Mouse (Mus musculus): ENCODE data around the gene Clstn2.

The Clstn2 gene

DNA sequence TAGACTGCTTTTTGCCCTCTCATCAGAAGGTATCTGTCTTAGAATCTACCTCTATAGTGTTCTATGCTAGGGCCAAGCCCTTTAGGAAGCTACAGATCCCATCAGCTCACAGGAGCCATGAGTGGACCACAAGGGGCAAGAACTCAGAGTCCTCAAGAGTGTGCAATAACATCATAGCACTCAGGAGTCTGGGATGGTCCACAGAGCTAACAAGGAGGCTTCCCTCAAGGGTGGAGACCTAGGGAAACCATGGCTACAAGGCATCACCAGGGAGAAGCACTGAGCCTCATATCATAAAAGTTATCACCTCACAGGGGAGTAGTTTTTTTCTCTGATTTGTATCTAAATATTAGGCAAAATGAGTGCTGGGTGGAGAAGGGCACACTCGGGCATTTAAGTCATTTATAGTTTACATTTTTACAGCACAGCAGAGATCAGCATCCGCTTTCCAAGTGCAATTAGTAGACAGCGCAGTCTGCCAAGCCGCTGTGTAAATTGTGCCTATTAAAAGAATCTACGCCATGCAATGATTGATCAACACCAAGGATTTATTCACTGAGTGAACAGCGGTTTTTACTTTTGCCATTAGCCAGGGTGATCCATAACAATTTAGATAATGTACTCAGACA lies 82.5 kb downstream of the Clstn2 start:
- WGBS, result 68% methylated on average over 6 of the region's 6 CpGs

DNA sequence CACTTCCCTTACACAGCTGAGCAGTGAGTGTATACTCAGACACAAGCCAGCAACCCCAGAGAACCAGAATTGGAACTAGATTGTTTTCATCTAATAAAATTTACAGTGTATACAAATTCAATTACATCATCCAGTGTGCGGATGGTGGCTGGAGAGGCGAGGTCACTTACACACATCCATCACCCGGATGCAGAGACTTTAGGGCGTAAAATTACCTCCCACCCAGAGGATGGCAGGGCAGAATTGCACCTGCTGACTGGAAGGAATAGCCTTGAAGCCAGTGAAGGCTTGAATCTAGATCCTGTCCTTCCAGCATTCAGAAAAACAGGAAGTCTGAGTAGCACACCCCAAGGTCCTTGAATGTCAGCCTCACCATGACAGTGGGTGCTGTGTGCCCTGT lies 113.7 kb downstream of the Clstn2 start:
- 90% methylated on average over 4 of the region's 4 CpGs for WGBS

DNA sequence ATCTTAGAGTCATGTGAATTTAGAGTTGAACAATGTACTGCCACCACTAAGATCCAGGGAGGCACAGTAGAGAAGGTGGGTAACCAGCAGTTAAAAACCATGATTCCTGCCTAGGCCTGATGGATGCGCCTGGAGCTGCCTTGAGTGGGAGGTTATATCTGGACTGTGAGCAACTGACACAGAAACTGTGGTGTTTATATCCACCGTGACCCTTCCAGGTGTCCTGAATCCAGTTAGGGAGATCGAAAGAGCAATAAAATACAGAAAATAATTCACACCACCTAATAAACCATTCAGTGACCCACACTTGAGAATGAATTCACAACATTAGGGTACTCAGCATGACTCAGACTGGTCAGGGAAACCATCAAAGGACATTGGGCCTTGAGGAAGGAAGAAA lies 141.6 kb downstream of the Clstn2 start:
- 73% methylated on average over 3 of the region's 3 CpGs for WGBS

DNA sequence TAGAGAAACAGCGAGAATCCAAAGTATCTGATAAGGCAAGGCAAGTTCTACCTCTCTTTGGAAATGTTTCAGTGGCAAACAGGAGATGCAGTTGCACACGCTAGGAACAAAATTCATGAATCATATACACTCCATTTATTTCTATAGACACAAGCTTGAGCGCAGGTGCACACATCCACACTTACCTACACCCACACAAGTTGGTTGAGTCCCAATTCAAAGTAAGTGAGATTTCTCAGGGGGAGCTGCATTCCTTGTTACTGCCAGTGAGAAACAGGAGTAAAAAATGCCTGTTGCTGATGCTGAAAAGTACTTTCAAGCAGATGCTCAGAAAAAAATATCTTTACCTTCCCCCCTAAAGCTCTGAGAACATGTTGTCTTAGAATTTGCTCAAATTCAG lies 149.6 kb downstream of the Clstn2 start:
- WGBS, result 46% methylated on average over 3 of the region's 3 CpGs

DNA sequence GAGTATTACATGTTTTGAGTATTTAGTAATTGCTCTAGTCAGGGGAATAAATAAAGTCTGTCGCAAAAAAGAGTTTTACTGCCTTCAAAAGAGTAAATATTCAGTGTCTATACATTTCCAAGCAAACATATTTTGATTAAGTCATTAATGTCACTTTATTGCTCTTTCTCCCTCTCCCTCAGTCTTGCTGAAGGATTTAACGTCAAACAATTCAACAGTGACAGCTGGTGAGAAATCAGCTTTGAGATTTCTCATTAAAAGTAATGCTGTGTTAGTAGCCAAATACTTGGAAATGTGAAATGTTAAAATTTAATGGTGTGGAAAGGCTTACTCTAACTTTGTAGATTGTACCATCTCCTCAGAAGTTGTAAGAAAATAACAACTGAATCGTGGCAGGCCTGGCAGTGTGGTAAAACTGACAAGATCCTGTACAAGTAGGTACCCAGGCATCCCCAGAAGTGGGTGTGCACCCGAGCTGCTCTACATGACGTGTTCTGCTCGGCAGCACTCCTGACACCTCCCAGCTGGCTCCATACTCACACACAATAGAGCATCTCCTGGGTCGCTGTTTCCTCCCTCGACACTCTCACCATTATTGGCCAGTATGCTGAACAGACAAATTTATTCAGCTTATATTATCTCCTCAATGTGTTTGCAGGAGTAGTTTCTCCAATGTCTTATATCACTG lies 165.8 kb downstream of the Clstn2 start:
- WGBS, result 56% methylated on average over 8 of the region's 8 CpGs

DNA sequence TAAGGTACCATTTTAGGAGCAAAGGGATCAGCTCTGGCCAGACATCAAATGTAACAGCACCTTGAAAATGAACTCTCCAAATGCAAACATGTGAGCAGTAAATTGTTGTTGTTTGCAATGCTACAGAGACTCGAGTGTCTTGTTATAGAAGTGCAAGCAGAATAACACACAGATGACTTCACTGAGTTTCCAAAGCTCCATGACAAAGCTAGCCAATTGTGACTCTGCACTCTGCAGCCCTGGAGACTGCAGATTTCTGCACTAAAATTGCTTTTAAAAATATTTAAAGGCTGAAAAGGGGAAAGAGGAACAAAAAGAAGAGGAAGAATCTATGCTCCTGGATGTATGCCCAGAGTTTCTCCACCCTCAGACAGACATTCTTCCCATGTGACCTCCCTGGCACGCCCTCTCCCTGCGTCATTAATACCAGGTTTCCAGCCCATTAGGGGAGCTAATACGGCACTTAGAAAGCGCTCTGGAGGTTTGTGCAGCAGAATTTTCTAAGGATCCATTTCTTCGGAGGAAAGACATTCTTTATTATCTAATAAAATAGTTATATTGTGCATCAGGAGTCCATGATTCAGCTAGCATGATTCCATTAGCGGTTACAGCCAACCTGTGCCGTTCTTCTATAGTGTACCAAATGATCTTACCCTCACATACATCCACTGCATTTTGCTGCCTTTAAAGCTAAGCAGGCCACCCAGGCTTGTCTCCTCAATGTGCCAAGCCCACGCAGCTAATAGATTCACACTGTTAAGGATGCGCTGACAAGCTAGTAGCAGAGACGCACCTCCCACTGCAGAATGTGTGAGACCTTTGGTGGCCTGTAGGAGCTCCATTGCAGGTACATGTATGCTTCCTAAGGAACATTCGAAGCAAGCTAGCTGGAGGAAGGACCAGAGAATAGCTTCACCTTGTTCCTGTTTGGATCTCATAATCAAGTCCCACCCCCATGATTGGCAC lies 184.8 kb downstream of the Clstn2 start:
- 48% methylated on average over 12 of the region's 12 CpGs for whole genome bisulfite sequencing

DNA sequence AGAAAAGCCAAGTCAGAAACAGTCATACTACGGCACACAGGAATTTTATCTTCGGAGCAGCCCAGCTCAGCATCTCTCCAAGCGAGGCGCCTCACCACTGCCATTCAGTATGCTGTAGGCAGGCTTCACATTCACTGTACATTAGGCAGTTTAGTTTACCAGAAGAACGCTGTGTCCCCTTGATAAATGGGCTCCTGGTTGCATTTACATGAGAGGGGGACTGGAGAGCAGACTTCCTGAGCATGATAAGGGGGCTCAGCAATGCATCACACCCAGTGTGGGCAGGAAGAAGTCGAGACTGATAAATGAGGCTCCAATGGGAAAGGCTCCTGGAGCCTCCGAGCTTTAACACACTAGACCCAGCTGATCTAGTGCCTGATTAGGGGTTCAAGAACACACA lies 190.9 kb downstream of the Clstn2 start:
- 81% methylated on average over 7 of the region's 7 CpGs for WGBS

DNA sequence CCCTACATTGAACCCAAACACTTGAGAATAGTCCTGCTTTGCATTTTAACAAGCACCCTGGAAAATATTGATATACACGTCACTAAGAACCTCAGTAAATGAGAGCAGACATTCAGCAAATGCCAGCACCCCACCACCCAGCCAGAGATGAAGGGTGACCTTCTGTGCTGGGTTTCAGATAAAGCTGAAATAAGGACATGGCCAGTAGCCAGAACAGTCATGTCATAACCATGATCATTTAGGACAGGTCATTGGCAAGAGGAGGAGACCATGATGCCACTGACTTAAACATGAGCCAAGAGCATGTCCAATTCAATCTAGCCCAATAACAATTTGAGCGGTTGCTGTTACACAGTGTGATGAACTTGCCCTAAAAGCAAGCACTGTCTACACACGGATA lies 201.8 kb downstream of the Clstn2 start:
- 85% methylated on average over 3 of the region's 3 CpGs for WGBS

DNA sequence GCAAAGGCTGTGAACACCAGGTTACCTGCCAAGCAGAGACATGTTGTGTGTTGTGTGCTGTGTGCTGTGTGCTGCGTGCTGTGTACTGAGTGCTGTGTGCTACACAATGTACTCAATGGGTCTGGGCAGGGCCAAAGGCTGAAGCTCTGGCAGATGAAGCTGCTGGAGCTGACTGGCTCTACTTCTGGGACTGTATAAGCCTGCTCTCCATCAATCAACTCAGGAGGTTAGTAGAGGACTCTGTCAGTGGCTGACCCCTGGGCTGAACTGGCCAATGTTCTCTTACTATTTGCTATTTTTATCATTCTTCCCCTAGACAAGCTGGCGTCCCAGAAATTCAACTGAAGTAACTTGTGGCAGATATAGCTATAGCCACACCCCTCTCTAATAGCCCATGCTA lies 203.1 kb downstream of the Clstn2 start:
- WGBS, result 71% methylated on average over 2 of the region's 2 CpGs

DNA sequence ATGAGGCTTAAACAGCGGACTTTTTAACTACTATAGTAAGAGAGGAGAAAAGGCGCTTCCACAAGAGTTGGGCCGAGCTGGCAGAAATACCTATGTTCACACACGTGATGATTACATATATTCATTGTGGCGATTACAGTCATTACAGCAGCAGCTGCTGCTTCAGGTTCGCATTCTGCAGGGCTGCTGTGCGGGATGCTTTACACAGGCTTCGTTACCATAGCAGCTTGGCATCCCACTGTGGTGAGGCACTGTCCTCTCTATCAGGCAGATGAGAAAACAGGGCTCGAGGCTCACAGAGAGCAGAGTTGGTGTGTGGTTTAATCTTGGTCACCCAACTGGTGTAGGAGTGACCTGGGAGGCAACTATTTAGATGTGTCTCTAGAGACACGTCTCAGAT lies 205.3 kb downstream of the Clstn2 start:
- WGBS, result 59% methylated on average over 10 of the region's 10 CpGs

DNA sequence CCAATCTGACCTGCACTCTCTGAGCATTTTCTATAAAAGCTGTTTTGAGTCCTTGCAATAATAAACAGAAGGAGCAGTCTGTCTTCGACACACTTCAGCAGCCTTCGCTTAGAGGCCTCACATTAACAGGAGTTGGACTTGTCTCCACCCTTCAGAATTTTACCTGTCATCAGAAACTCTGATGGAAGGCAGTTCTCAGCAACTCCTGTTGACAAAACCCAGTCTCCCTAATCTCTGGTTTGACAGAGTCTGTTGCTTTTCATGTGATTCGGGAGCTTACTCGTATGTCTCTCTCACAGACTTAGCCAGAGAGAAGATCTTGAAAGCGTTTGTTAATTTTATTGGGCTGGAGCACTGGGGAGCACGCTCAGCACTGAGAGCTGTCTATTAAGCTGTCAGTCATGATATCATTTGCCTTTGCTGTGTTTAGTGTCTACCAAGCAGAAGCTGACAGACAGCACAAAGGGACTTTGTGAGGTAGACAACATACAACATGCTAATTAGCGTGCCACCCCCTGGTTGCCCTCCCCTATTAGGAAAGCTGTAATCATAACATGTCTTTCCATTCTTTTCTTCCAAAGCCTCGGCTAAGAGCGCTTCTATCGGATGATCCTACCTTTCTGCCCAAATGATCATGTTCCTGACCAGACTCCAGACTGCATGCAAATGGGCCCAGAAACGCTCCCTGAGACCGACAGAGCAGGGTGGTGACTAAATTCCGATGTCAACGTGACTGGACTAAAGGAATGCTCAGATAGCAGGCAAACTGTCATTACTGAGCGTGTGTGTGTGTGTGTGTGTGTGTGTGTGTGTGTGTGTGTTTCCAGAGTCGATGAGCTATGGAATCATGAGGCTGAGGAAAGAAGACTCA lies 206.7 kb downstream of the Clstn2 start:
- 73% methylated on average over 16 of the region's 16 CpGs for WGBS

DNA sequence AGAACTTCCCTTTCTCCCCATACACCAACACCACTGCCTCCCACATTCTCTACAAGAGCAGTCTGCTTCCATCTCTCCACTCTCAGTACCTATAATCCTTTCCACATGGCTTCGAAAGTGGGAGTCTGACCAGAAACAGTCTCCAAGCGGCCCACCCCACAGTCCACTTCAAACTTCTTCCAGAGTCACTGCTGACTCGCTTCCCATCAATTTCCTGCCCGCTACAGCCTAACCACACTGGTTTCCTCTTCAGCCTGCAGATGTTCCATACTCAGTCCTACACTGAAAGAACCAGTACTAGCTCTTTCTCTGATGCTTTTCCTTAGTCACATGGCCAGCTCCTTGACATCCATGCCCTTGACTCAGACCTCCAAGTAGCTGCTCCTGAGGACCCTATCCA lies 215.9 kb downstream of the Clstn2 start:
- 64% methylated on average over 4 of the region's 4 CpGs for WGBS

DNA sequence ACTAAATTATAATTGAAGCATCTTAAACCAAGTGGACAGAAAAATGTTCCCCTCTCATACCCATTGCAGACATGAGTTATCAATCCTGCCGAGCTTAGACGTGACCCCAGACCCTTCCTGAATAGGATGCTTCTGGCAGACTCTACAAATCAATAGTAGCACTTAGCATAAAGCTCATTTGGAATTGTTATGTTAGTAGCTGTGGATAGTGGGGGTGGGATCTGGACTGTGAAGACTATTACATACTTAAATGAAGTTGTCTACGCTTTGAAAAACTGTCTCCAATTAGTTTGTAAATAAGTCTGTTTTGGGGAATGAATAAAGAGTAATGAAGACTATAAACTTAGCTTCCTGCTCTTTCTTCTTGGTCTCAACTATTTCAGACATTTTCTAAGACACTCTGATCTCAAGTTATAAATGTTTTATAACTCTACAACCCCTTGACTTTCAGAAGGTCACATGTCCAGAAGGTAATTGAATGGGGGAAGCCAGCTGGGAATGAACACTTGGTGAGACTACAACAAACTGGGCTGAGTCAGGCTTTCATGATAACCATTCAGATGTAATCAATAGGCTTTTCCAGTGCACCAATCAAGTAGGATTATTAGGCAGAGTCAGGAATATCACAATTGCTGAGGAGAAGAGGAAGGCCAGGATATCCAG lies 216.7 kb downstream of the Clstn2 start:
- 76% methylated on average over 3 of the region's 3 CpGs for WGBS

DNA sequence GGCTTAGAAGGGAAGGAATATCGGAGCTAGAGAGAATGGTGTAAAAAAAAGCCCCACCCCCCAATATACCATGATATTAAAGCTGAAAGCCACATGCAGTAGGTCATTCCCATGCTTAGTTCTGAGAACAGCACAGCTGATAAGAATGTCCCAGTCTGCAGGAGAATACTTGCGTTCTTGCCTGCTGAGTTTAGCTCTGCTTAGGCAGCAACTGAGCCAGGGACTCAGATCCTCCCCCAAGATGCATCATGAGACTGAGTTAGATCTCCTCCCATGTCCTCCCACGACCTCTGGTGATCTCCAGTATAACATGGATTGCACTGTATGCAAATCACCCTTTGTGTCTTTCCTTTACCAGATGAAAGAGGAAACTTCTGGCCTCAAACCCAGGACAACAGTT lies 219.8 kb downstream of the Clstn2 start:
- WGBS, result 38% methylated on average over 3 of the region's 3 CpGs

DNA sequence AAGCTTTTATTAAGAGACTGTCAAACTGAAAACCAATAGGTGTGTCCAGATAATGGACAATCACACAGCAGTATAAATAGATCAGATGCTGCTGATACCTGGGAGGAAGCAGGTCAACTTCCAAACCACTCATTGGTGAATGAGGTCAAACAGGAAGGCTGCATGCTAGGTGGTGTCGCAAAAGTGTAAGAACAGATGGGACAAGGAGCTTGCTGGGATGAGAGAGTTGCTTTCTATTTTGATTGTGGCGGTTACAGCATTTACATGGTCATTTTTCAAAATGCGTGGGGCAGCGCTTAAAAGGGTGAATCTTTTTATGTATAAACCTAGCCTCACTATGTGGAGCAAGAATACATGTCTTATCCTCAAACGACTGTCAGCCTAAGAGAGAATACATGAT lies 225.9 kb downstream of the Clstn2 start:
- 49% methylated on average over 5 of the region's 5 CpGs for WGBS

DNA sequence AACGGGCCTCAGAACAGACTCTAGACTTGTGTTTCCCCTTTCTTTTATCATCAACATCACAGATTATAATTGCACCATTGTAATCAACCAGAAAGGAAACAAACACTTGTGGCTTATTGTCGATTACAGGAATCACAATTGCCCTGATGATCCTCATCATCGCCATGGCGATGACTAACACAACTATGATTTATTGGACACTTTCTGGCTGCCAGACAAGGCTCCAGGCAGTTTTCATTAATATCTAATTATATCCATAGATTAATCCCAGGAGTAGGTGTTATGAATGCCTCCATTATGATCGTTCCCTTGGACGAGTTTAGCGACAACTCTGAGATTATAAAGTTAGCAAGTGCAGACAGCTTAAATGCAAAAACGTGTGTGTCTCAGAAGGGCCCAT lies 239.3 kb downstream of the Clstn2 start:
- 51% methylated on average over 8 of the region's 8 CpGs for WGBS

DNA sequence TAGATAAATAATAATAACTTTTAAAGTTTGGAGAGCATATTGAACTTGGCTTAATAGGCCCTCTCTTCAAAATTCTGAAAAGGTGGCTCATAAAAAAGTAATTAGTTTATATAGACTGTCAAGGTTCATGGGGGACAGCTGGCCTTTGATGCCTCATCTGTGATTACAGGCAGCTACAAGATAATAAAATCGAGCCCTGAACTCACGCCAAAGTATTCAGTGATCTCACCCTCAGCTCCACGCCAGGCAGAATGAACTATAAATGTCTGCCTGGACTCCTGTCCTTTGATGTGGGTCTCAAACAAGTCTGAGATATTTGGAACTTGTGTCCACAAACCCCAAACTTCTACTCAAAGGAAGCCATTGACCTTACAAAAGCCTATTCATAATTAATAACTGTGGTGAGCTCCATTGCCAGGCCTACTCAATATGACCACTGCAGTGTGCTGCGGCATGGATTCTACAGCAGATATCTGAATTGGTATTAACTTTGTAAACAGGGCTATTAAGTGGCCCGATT lies 244.8 kb downstream of the Clstn2 start:
- 84% methylated on average over 5 of the region's 5 CpGs for WGBS

DNA sequence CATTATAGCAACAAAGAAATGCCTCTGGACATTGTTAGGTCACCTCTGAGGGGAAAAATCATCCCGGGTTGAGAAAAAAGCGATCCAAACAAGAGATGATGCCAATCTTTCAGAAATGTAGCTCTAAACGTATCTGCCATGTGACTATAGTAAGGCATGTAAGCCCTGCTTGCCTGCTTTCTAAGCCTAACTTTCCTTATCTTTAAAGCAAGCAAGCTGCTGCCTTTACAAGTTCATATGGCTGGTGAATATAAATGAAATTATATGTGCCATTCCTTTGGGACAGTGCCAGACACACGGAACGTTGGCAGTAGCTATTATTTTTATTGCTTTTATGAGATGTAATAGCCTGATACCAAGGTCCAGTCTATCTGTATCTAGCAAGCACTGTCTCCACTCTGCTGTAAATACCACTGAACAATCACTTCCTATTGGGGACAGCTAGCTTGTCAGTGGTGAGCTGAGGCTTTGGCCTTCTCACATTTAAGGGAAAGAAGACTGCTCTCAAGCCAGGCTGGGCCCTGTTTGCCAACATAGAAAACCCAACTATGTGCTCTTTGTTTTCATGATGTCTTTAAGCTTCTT lies 252.9 kb downstream of the Clstn2 start:
- 58% methylated on average over 5 of the region's 5 CpGs for WGBS

DNA sequence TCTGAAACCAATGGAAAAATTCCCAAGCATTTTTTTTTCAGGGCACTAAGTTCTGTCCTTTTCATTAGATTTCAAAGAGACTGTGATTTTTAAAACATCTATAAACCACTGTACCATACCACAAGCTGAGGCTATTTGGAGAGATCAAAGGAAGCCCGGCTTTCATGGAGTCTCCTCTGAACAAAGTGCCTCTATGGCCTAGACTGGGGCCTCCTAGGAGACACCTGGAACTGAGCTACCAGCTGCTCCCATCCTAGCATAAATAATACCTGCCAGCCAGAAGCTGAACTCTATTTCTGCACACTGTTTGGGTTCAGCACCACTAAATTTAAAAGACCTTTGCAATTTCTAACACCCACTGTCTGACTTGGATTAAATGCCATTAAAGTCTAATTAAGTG lies 257.2 kb downstream of the Clstn2 start:
- 78% methylated on average over 1 of the region's 1 CpGs for WGBS

DNA sequence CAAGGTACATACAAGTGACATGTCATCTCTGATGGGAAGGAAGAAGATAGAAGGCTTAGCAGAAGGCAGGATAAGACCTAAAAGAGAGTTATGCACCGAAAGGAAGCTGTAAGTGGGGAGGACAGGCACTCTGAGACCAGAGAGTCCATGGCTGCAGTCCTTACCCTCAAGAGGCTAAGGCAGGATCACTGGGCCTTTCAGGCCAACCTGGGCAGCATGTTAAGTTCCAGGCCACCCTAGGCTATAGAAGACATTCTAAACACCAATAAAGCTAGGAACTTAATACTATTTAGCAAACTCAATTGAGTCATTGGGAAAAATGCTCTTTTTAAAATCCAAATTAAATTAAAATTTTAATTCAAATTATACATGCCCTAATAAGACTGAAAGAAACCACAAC lies 258.0 kb downstream of the Clstn2 start:
- 85% methylated on average over 1 of the region's 1 CpGs for WGBS

DNA sequence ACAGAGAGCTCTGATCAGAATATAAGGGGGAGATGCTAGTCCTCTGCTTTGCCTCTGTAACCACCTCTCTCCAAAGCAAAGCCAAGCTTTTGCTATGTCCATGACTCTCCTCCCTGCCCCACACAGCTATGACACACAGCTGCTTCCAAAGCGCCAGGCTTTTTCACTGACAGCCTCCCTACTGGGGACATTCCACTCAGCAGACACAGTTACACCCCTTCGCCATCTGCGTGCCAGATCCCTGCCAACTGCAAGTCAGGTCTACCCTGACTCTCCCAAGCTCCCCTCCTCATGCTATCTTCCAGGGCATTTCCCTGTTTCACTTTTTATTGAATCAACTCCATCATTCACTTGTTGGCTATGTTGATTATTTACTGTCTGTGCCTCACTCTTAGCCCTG lies 259.1 kb downstream of the Clstn2 start:
- WGBS, result 62% methylated on average over 3 of the region's 3 CpGs

Data from cerebral cortex, adult 2 months (tissue).